Mouse (Mus musculus) lung, adult 2 months (tissue): ENCODE data around the gene Gm16867.
"Not testable (repeated sequence)": the region's sequence is repeated elsewhere in the genome, so short reads cannot be mapped to it uniquely, and the experiment has no call there.

ENCODE experiments used
- CTCF ChIP-seq: fragments of 200-500 bp; IDR thresholded peaks from 2 replicates; pipeline ENCODE4 v1.5.1; 2011; ENCODE audit warnings: mild to moderate bottlenecking, low read length, control low read depth; ENCODE audit not compliant: insufficient read depth
- POLR2A ChIP-seq: fragments of 200-500 bp; IDR thresholded peaks from 2 replicates; pipeline ENCODE4 v1.6.1; 2011; ENCODE audit warnings: low read depth, mild to moderate bottlenecking, control low read depth, low read length, borderline replicate concordance; ENCODE audit errors: extremely low read depth

DNA sequence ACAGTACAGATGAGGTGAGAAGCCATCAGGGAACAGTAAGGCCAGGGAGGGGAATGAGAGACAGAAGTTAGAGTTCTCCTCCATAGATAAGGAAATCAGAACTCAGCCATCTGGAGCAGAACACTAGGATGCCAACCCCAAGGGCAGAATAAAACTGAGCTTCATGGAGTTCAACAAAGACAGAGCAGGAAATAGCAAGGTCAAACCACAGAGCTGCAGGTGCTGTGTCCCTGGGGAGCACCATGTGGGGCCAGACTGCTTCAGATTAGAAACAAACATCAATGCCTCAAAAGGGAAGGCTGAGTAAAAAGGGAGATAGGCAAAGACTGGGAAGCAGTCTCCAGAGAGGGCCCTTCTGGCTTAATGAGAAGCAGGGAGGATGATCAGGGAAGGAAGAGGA lies 6.9 kb downstream of the Gm16867 start:
- TF ChIP-seq POLR2A, CTCF: not testable (repeated sequence)
